Mouse (Mus musculus): Measurements from ENCODE around the gene Cuedc1. TPM values are rescaled to one million over a fixed set of nuclear protein-coding genes. Genes with fewer than 3 reads are reported as not detected.
"Not testable (repeated sequence)": the region's sequence is repeated elsewhere in the genome, so short reads cannot be mapped to it uniquely, and the experiment has no call there.

The Cuedc1 gene
- polyA plus RNA-seq, 1 experiment = 14.4 TPM

GRCm38 (mm10) chr11:88203712-88204532 is 106.1 kb downstream of the Cuedc1 start, which contains the start of gene Mrps23:
Gene Mrps23 (plus strand): TSS chr11:88204388.
- Histone ChIP-seq H3K4me1 (ENCODE audit: control insufficient read depth, insufficient read depth, low read length) (no peaks in the 10 kb centered on the region; the same call in 1 of the 2 replicates), H3K27ac (ENCODE audit: control insufficient read depth, insufficient read depth, low read depth, low read length, poor library complexity) (peak within 1 kb of the TSS; percentile 43), H3K4me3 (replicated peaks; ENCODE audit: control insufficient read depth, low read depth, low read length) (peak within 1 kb of the TSS; percentile 92)
- TF ChIP-seq POLR2A (IDR thresholded peaks at IDR 0.05; ENCODE audit: borderline replicate concordance, control insufficient read depth, low read depth, low read length) (peak; percentile 90; the same call in 1 of the 2 replicates), CTCF (IDR thresholded peaks at IDR 0.05; ENCODE audit: control insufficient read depth, insufficient read depth, low read length) (peak; percentile 15; the same call in 1 of the 2 replicates)
- WGBS = under 1% methylated on average over 51 of the region's 51 CpGs

- H3K27ac ChIP-seq (ENCODE audit: control insufficient read depth, insufficient read depth, low read depth, low read length, poor library complexity) = peak overlapping the region; percentile 35
- H3K4me1 ChIP-seq (ENCODE audit: control insufficient read depth, insufficient read depth, low read length) = no peaks in the 10 kb centered on the region; the same call in 1 of the 2 replicates
- peak overlapping the region; percentile 92 for H3K4me3 ChIP-seq (replicated peaks; ENCODE audit: control insufficient read depth, low read depth, low read length)
- 24% methylated on average over 30 of the region's 30 CpGs for WGBS
- TF ChIP-seq POLR2A (IDR thresholded peaks at IDR 0.05; ENCODE audit: borderline replicate concordance, control insufficient read depth, low read depth, low read length) (no peak), CTCF (IDR thresholded peaks at IDR 0.05; ENCODE audit: control insufficient read depth, insufficient read depth, low read length) (no peak)
Measured at GRCm38 (mm10) chr11:88204593-88205368, 106.9 kb downstream of the Cuedc1 start.

GRCm38 (mm10) chr11:88206576-88206975 is 108.7 kb downstream of the Cuedc1 start:
- H3K4me1 ChIP-seq (ENCODE audit: control insufficient read depth, insufficient read depth, low read length); H3K4me3 ChIP-seq (replicated peaks; ENCODE audit: control insufficient read depth, low read depth, low read length); H3K27ac ChIP-seq (ENCODE audit: control insufficient read depth, insufficient read depth, low read depth, low read length, poor library complexity): not testable (repeated sequence)
- WGBS = 61% methylated on average over 8 of the region's 8 CpGs
- peak; percentile 21; the same call in 1 of the 2 replicates for TF ChIP-seq CTCF (IDR thresholded peaks at IDR 0.05; ENCODE audit: control insufficient read depth, insufficient read depth, low read length)

- TF ChIP-seq CTCF (IDR thresholded peaks at IDR 0.05; ENCODE audit: control insufficient read depth, insufficient read depth, low read length) = no peak
- no peak for TF ChIP-seq POLR2A (IDR thresholded peaks at IDR 0.05; ENCODE audit: borderline replicate concordance, control insufficient read depth, low read depth, low read length)
- H3K27ac ChIP-seq (ENCODE audit: control insufficient read depth, insufficient read depth, low read depth, low read length, poor library complexity) = no peak overlapping the region
- 88% methylated on average over 2 of the region's 2 CpGs for WGBS
- H3K4me1 ChIP-seq (ENCODE audit: control insufficient read depth, insufficient read depth, low read length) = no peaks in the 10 kb centered on the region; the same call in 1 of the 2 replicates
- no peak overlapping the region for H3K4me3 ChIP-seq (replicated peaks; ENCODE audit: control insufficient read depth, low read depth, low read length)
Measured at GRCm38 (mm10) chr11:88207697-88208096, 109.8 kb downstream of the Cuedc1 start.

- H3K27ac ChIP-seq (ENCODE audit: control insufficient read depth, insufficient read depth, low read depth, low read length, poor library complexity) = no peak overlapping the region
- 79% methylated on average over 5 of the region's 5 CpGs for whole genome bisulfite sequencing
- no peaks in the 10 kb centered on the region; the same call in 1 of the 2 replicates for H3K4me1 ChIP-seq (ENCODE audit: control insufficient read depth, insufficient read depth, low read length)
- TF ChIP-seq CTCF (IDR thresholded peaks at IDR 0.05; ENCODE audit: control insufficient read depth, insufficient read depth, low read length) (no peak), POLR2A (IDR thresholded peaks at IDR 0.05; ENCODE audit: borderline replicate concordance, control insufficient read depth, low read depth, low read length) (no peak)
- H3K4me3 ChIP-seq (replicated peaks; ENCODE audit: control insufficient read depth, low read depth, low read length) = no peak overlapping the region
Measured at GRCm38 (mm10) chr11:88211824-88212582, 114.1 kb downstream of the Cuedc1 start.

- no peak overlapping the region; the same call in 1 of the 2 replicates for H3K27ac ChIP-seq (ENCODE audit: control insufficient read depth, insufficient read depth, low read depth, low read length, poor library complexity)
- 4% methylated on average over 6 of the region's 6 CpGs for WGBS
- no peak for TF ChIP-seq CTCF (IDR thresholded peaks at IDR 0.05; ENCODE audit: control insufficient read depth, insufficient read depth, low read length)
- no peak for TF ChIP-seq POLR2A (IDR thresholded peaks at IDR 0.05; ENCODE audit: borderline replicate concordance, control insufficient read depth, low read depth, low read length)
- H3K4me3 ChIP-seq (replicated peaks; ENCODE audit: control insufficient read depth, low read depth, low read length) = no peak overlapping the region
- no peaks in the 10 kb centered on the region; the same call in 1 of the 2 replicates for H3K4me1 ChIP-seq (ENCODE audit: control insufficient read depth, insufficient read depth, low read length)
Measured at GRCm38 (mm10) chr11:88213757-88214156, 115.9 kb downstream of the Cuedc1 start.

GRCm38 (mm10) chr11:88214881-88215831 is 117.3 kb downstream of the Cuedc1 start:
- H3K4me3 ChIP-seq (replicated peaks; ENCODE audit: control insufficient read depth, low read depth, low read length) = no peak overlapping the region
- 33% methylated on average over 21 of the region's 21 CpGs for WGBS
- no peak for TF ChIP-seq POLR2A (IDR thresholded peaks at IDR 0.05; ENCODE audit: borderline replicate concordance, control insufficient read depth, low read depth, low read length)
- no peak for TF ChIP-seq CTCF (IDR thresholded peaks at IDR 0.05; ENCODE audit: control insufficient read depth, insufficient read depth, low read length)
- no peaks in the 10 kb centered on the region; the same call in 1 of the 2 replicates for H3K4me1 ChIP-seq (ENCODE audit: control insufficient read depth, insufficient read depth, low read length)
- no peak overlapping the region for H3K27ac ChIP-seq (ENCODE audit: control insufficient read depth, insufficient read depth, low read depth, low read length, poor library complexity)

Data from bone marrow, adult 2 months (tissue).